Mouse (Mus musculus) hindbrain, embryonic 10.5 days (tissue): ENCODE measurements around the gene Umad1. TPM values are rescaled to one million over a fixed set of nuclear protein-coding genes. Genes with fewer than 3 reads are reported as not detected.

Experiments used
- DNase-seq: peaks from one replicate; pipeline ENCODE4 v3.0.0-alpha.2; 2017; ENCODE audit warnings: low spot score
- H3K27ac ChIP-seq: fragments of 300-500 bp; sonication (generic); 2 replicates; pipeline ENCODE4 v1.5.1; 2016; ENCODE audit warnings: mild to moderate bottlenecking, moderate library complexity
- H3K27me3 ChIP-seq: fragments of 300-500 bp; sonication (generic); 2 replicates; pipeline ENCODE4 v1.6.1; 2016; ENCODE audit warnings: mild to moderate bottlenecking; ENCODE audit not compliant: poor library complexity, insufficient read depth, severe bottlenecking
- H3K36me3 ChIP-seq: fragments of 300-500 bp; sonication (generic); 2 replicates; pipeline ENCODE4 v1.6.1; 2016; ENCODE audit warnings: mild to moderate bottlenecking, moderate library complexity
- H3K4me1 ChIP-seq: fragments of 300-500 bp; sonication (generic); replicated peaks from 2 replicates; pipeline ENCODE4 v1.6.1; 2016; ENCODE audit warnings: mild to moderate bottlenecking
- H3K4me3 ChIP-seq: fragments of 300-500 bp; sonication (generic); 2 replicates; pipeline ENCODE4 v1.5.1; 2016; ENCODE audit warnings: mild to moderate bottlenecking, moderate library complexity
- H3K9me3 ChIP-seq: fragments of 300-500 bp; sonication (generic); 2 replicates; pipeline ENCODE4 v1.6.1; 2016; ENCODE audit warnings: mild to moderate bottlenecking, moderate library complexity
- WGBS: fragments of 180-500 bp; shearing (Covaris S2); methylation state at CpG from one replicate; pipeline ENCODE4 v1.1.7; 2016; 5-methylcytosine and 5-hydroxymethylcytosine counted together
- polyA plus RNA-seq: library from polyadenylated mRNA; unstranded; fragments of >200 nt; fragmentation: Nextera tagmentation; extraction: Ambion mirVana; gene quantifications from 2 replicates; pipeline ENCODE4 v1.2.1, GENCODE M21; 2016

Umad1 gene
- polyA plus RNA-seq, 1 experiment from 2014 or later, result 22.7 TPM

DNA sequence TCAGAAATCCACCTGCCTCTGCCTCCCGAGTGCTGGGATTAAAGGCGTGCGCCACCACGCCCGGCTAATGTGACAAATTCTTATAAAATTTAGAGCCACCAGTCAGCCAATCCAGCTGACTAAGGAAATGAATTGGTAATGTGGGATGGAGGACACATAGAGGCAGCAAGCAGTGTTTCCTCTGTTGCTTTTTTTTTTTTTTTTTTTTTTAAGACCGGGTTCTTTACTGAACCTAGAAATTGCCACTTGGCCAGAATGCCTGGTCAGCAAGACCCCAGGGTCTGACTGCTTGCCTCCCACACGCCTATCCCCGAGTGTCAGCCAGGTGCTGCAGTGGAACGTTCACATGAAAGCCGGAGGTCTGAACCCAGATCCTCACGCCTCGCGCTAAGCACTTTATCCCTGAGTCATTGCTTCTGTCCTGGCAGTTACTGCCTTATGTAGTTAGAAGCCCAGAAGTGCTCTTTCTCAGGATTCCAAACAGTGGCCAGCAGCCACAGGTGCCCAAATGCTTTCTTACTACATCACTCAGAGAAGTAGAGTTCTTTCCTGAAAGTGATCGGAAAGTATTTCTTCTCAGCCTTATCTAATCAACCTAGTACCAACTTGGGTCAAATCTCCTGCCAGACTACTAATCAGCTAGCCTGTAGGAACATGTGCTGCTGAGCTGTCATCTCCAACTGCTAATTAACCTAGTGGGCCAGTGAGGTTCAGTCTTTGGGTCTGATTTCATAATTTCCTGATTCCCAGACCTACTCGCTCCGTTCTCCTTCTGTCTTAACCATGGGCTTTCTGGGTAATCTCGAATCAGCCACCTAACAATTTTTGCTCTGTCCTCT, 225.6 kb downstream of the Umad1 start:
- WGBS, result 94% methylated on average over 17 of the region's 17 CpGs
- DNase-seq, result no peak
- peaks cover 6% of the 10 kb centered on the region; the same call in 1 of the 2 replicates for H3K4me1 ChIP-seq
- no peaks in the 10 kb centered on the region for H3K36me3 ChIP-seq
- no peaks in the 10 kb centered on the region for H3K9me3 ChIP-seq
- H3K27ac ChIP-seq, result no peak overlapping the region
- H3K4me3 ChIP-seq, result no peak overlapping the region
- H3K27me3 ChIP-seq, result no peaks in the 10 kb centered on the region

DNA sequence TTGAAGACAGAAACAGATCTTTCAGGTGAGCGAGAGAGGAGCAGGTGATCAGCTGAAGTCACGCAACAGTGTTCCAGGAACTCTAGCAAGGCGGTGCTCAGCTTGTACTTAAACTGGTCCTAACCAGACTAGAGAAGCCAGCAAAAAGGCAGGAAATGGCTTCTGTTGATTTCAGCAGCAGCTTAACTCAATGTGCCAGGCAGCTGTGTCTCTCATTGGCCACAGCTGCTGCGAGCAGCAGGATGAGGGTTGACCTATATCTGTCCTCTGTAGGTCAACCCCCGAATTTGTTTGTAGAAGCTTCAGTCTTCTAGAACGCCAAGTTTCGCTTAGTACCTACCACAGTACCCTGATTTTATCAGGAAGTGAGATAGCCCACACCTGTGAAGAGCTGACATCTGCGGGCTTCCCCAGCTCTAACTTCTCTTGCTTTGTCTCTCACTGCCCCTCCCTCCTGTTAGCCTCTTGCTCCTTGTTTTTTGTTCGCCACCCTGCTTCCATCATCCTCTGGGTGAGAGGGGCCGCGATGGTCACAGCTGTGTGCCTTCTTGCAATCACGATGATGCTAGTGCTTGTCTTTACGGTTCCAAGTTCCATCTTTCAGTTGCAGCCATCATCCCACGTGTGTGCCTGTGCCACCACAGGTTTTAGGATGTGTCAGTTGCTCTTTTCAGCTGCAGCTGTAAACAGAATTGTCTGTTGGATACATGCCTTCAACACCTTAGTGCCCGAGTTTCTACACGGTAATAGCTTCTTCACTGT, 226.5 kb downstream of the Umad1 start:
- Histone ChIP-seq H3K9me3 (no peaks in the 10 kb centered on the region), H3K27me3 (no peaks in the 10 kb centered on the region), H3K4me1 (peaks cover 6% of the 10 kb centered on the region; the same call in 1 of the 2 replicates), H3K27ac (no peak overlapping the region), H3K4me3 (no peak overlapping the region), H3K36me3 (no peaks in the 10 kb centered on the region)
- WGBS, result 88% methylated on average over 16 of the region's 16 CpGs
- DNase-seq, result no peak

DNA sequence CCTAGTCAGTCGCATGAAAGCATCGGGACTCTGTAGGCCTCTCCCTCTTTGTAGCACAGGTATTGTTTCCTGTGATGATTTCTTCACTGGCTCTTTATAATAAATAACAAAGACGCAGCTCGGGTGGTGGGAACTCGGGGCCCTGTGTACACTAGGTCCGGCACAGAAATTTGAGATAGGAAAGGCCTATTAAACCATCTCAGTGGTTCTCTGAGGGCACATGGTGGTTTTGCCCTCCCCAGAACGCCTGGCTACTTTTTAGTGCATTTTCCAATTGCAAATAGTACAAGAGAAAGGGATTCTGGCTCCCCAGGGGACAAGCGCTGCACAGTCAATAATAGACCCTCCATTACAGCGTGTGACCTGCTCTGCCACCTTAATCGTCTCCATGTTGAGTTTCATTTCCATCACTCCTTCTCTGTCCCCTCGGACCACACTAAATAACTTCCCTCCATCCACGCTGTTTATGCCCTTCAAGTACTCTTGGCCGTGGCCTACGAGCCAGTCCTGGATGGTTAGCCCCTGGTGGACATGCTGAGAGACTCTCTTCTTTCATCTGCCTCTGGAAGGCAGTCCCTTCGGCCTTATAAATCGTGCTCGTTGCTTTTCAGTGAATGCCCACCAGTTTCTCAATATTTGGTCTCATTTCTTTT, 227.4 kb downstream of the Umad1 start:
- Histone ChIP-seq H3K27ac (no peak overlapping the region), H3K36me3 (no peaks in the 10 kb centered on the region), H3K4me3 (no peak overlapping the region), H3K4me1 (peaks cover 6% of the 10 kb centered on the region; the same call in 1 of the 2 replicates), H3K9me3 (no peaks in the 10 kb centered on the region), H3K27me3 (no peaks in the 10 kb centered on the region)
- no peak for DNase-seq
- WGBS, result 83% methylated on average over 17 of the region's 17 CpGs

DNA sequence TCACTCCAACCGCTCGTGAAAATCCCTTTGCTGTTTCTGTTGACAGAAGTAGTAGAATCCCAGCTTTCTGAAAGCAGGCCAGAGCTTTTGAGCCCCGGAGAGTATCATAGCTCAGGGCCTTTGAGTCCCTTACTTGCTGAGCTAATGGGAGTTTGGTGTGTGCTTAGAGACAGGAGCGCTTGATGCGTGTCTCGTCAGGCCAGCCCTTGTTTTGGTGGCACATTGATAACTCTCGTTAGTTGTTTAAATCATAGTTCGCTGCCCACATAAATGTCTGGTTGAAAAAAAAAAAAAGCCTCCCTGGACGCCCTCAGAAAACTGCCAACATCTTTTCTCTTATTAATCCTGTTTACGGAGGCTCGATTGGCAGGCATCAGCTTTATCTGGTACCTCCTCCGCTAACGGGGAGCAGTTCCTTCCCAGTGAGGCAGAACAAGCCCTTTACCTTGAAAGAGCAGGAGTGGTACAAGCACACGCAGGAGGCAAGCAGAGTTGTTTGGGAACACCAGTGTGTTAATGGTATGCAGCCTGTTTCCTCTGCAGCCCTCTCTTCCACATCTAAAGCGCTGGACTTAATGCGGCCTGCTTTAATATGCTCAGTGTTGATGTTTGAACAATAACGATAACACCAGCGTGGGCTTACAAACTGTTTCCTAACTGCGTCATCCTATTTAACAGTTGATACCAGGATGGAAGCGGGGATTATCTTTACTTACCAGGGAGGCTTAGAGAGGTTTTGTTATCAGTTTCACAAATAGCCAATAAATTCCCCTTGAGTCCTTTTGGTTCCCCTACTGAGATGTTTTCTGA, 228.2 kb downstream of the Umad1 start:
- H3K36me3 ChIP-seq, result no peaks in the 10 kb centered on the region
- WGBS, result 75% methylated on average over 20 of the region's 20 CpGs
- H3K27me3 ChIP-seq, result no peaks in the 10 kb centered on the region
- peaks cover 6% of the 10 kb centered on the region; the same call in 1 of the 2 replicates for H3K4me1 ChIP-seq
- H3K4me3 ChIP-seq, result no peak overlapping the region
- H3K9me3 ChIP-seq, result no peaks in the 10 kb centered on the region
- no peak overlapping the region for H3K27ac ChIP-seq
- no peak for DNase-seq

DNA sequence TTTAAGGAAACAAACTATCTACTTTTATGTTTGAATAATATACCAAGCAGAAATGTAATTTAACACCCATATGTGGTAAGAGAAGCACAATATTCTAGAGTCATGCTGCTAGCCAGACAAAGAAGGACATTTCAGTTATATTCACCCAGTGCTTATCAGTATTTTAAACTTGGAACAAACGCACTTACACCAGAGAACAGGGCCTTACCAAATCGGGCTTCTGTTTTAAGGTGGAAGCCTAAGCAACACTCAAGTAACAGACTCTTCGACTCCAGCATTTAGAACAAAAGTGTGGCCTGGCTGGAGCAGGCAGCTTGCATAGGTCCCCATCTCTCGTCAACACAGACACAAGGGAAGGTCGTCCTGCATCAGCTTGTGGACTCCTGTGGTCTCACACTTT, 229.2 kb downstream of the Umad1 start:
- 66% methylated on average over 5 of the region's 5 CpGs for WGBS
- no peak overlapping the region for H3K27ac ChIP-seq
- H3K27me3 ChIP-seq, result no peaks in the 10 kb centered on the region
- DNase-seq, result no peak
- no peaks in the 10 kb centered on the region for H3K9me3 ChIP-seq
- peaks cover 6% of the 10 kb centered on the region; the same call in 1 of the 2 replicates for H3K4me1 ChIP-seq
- no peak overlapping the region for H3K4me3 ChIP-seq
- H3K36me3 ChIP-seq, result no peaks in the 10 kb centered on the region

DNA sequence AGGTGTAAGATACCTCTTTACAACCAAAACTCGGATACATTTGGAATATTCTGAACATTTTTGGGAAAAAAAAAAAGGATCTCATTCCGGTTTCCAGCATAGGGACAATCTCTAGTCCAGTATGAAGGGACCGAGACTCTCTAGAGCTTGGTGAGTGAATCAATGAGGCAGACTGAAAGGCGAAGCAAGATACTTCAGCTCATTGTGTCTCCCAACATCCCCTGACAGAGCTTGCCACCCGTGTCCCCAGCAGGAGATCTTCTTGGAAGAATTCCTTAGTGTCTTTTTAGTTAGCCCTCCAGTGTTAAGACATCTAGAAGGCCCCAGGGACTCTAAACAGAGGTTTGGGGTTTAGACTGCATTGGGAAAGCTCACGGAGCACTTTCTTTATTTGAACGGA, 230.2 kb downstream of the Umad1 start:
- 74% methylated on average over 7 of the region's 7 CpGs for WGBS

DNA sequence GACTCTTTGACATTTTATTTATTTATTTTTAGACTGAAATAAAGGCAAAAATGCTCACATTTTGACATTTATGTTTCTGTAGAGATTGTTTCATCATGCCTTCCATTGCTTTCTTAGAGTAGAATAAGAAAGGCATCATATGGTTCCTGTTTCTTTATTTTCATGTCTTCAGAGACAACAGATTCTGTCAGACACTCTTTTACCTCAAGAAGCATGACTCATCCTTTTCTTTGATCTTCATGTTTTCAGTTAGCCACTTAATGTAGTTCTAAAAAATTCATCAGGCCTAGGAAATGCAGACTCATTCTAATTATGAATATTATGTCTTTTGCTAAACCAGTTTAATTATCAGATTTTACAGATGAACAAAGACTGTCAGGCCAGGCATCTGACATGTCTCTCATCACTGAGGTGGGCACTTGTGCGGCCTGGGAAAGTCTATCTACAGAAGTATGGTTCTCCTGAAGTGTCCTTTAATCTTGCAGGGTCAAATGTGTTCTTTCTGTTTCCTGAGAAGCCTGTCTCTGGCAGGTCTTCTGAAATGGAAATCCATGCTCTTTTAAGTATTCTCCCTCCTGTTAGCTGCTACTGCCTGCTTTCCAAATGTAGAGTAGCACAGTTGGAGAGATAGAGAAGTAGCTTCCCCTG, 231.0 kb downstream of the Umad1 start:
- H3K27ac ChIP-seq, result no peak overlapping the region
- H3K36me3 ChIP-seq, result no peaks in the 10 kb centered on the region
- 75% methylated on average over 1 of the region's 1 CpGs for WGBS
- DNase-seq, result no peak
- H3K27me3 ChIP-seq, result no peaks in the 10 kb centered on the region
- H3K9me3 ChIP-seq, result no peaks in the 10 kb centered on the region
- peaks cover 6% of the 10 kb centered on the region; the same call in 1 of the 2 replicates for H3K4me1 ChIP-seq
- H3K4me3 ChIP-seq, result no peak overlapping the region

More for the DNA sequence above, 230.2 kb downstream of the Umad1 start:
- H3K9me3 ChIP-seq, result no peaks in the 10 kb centered on the region
- no peaks in the 10 kb centered on the region for H3K27me3 ChIP-seq
- no peaks in the 10 kb centered on the region for H3K36me3 ChIP-seq
- peaks cover 6% of the 10 kb centered on the region; the same call in 1 of the 2 replicates for H3K4me1 ChIP-seq
- no peak overlapping the region for H3K4me3 ChIP-seq
- H3K27ac ChIP-seq, result no peak overlapping the region
- DNase-seq, result no peak

DNA sequence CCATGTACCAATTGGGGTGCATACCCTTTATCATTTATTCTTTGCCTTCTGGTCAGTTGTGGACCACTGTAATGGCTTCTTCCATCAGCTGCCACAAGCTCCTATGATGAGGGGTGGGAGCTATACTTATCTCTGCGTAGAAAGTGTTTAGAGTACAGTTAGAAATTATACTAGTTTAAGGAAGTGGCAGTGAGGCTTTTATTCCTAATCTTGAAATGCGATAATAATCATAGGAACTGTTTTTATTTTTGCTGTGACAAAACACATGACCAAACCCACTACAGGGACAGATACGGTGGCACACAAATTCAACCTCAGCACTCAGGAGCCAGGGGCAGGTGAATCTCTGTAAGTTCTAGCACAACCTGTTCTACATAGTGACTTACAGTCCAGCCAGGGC, 233.2 kb downstream of the Umad1 start:
- Histone ChIP-seq H3K4me3 (no peak overlapping the region), H3K9me3 (no peaks in the 10 kb centered on the region), H3K36me3 (no peaks in the 10 kb centered on the region), H3K27me3 (no peaks in the 10 kb centered on the region), H3K4me1 (no peaks in the 10 kb centered on the region; the same call in 1 of the 2 replicates), H3K27ac (no peak overlapping the region)
- 95% methylated on average over 3 of the region's 3 CpGs for WGBS
- DNase-seq, result no peak

DNA sequence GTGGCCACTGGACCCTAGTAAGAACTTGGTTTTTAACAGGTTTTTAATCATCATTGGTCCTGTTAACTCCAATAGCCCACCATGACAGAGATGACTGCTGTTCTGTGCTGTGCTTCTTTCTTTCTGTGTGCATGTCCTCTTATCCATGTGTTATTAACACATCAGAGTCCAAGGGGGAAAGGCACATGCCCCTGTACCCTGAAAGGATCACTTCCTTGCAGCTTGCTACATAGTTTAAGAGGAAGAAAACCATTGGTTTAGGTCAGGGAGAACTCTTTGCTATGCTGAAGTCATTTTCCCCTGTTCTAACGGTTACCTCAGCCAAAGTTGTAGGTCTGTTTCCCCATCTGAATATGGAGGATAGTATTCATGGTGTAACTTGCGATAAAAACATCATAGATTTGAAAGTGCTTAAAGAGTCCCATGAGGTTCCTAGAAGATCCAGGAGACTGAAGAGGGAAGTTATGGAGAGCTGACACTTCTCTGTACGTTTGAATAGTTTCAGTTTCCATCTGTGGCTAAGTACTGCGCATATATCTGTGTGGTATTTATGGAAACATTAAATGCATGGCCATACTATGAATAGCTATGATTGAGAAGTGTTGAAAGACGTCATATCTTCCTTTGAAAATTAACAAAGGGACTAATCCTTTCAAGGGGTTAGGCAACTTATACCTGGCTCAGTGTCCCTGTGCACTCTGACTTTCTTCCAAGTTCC, 236.2 kb downstream of the Umad1 start:
- no peak overlapping the region for H3K27ac ChIP-seq
- WGBS, result 85% methylated on average over 5 of the region's 5 CpGs
- no peaks in the 10 kb centered on the region for H3K4me1 ChIP-seq
- no peaks in the 10 kb centered on the region for H3K36me3 ChIP-seq
- H3K9me3 ChIP-seq, result no peaks in the 10 kb centered on the region; the same call in 1 of the 2 replicates
- H3K27me3 ChIP-seq, result no peaks in the 10 kb centered on the region
- no peak overlapping the region for H3K4me3 ChIP-seq
- no peak for DNase-seq

DNA sequence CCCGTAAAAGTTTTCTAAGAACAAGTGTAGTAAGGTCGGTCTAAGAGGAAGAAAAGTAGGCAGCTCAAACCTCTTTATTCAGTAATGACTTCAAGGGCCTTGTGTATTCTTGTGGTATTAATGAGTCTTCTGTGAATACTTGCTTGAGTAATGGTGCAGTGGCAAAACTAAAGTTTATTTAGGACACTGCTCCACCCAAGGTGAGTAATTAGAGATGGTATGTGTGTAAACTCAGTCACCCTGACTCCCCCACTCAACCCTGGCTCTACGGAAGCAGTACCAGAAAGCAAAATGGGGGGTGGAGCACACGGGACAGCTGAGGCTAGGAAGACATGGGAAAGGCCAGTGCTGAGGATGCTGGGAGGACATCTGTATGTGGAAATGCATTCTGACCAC, 236.7 kb downstream of the Umad1 start:
- no peak overlapping the region for H3K27ac ChIP-seq
- no peaks in the 10 kb centered on the region for H3K4me1 ChIP-seq
- no peak for DNase-seq
- no peaks in the 10 kb centered on the region for H3K36me3 ChIP-seq
- H3K4me3 ChIP-seq, result no peak overlapping the region
- H3K27me3 ChIP-seq, result no peaks in the 10 kb centered on the region
- 83% methylated on average over 4 of the region's 4 CpGs for WGBS
- no peaks in the 10 kb centered on the region; the same call in 1 of the 2 replicates for H3K9me3 ChIP-seq

DNA sequence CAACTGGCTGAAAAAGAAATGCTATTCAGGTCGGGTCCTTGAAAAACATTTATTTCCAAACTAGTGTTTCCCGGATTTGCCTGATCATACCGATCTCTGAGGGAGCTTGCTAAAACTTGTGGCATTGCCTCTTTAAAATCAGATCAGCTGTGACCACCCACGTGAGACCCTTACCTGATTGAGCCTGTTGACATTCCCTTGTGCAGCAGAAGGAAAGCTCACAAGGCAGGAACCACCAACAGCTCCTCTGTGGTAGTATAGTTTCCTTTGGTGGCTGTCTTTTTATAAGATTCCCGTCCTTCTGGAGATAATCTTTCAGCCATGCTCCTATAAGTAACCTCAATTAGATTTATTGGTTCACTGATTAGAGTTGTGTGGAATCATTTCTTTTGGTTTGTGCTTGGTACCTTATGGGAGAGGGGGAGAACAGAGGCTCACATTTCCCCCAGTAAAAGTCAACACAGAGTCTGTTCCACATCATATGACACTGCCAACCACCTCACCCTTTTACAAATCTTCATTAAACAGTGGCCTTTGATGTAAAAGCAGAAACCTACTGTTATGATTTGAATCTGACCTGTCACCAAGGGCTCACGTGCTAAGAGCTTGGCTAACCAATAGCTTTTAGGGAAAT, 238.3 kb downstream of the Umad1 start:
- H3K4me3 ChIP-seq, result no peak overlapping the region
- 78% methylated on average over 6 of the region's 6 CpGs for WGBS
- H3K9me3 ChIP-seq, result no peaks in the 10 kb centered on the region; the same call in 1 of the 2 replicates
- no peaks in the 10 kb centered on the region for H3K36me3 ChIP-seq
- DNase-seq, result no peak
- no peak overlapping the region for H3K27ac ChIP-seq
- H3K27me3 ChIP-seq, result no peaks in the 10 kb centered on the region
- H3K4me1 ChIP-seq, result no peaks in the 10 kb centered on the region
